ENCODE assay signal across 8 mouse cellular contexts in genomic region chr19:53284268-53285208, GRCm38 (mm10). TPM values are rescaled to one million over a fixed set of nuclear protein-coding genes. Genes with fewer than 3 reads are reported as not detected.
DNase-seq lines count a peak whose midpoint lies in the region; ATAC-seq lines count a peak whose summit lies in the region.

No protein-coding gene starts in this region.

- 43% methylated on average over 20 of the region's 20 CpGs for WGBS in intestine, embryonic 16.5 days

- H3K9ac ChIP-seq in intestine, embryonic 16.5 days (ENCODE audit: low read depth, low read length), result no peak overlapping the region

- H3K9me3 ChIP-seq in intestine, embryonic 16.5 days (ENCODE audit: control insufficient read depth, low read length), result no peaks in the 10 kb centered on the region

- H3K4me2 ChIP-seq in intestine, embryonic 16.5 days (ENCODE audit: low read depth, low read length), result no peak overlapping the region

- H3K4me1 ChIP-seq in intestine, embryonic 16.5 days (ENCODE audit: control insufficient read depth, insufficient read depth, low read length), result 0 out of 2 replicates have a peak, but pooled peaks cover 3% of the 10 kb centered on the region

- H3K27me3 ChIP-seq in intestine, embryonic 16.5 days (replicated peaks; ENCODE audit: control insufficient read depth, insufficient read depth, low read length), result no peaks in the 10 kb centered on the region

- no peak for DNase-seq in frontal cortex, postnatal 25 days (ENCODE audit: low spot score in 2 of 2)
- peak; percentile 58 for DNase-seq in R1 (ENCODE audit: low read depth, low spot score)
- peak; percentile 96 for DNase-seq in heart, adult 11 months
- DNase-seq in ovary, postnatal 14 days (ENCODE audit: low spot score), result no peak
- DNase-seq in right cerebral cortex, postnatal 4 days, result no peak

- no peaks in the 10 kb centered on the region for H3K36me3 ChIP-seq in intestine, embryonic 16.5 days (ENCODE audit: control insufficient read depth, insufficient read depth, low read length)

- no peak overlapping the region for H3K4me3 ChIP-seq in intestine, embryonic 16.5 days (ENCODE audit: low read length)

- peak; percentile 23; the same call in 1 of the 2 replicates for ATAC-seq in frontal cortex, adult (ENCODE audit: low TSS enrichment)
- peak; percentile 34 for ATAC-seq in intestine, embryonic 16.5 days
- ATAC-seq in megakaryocyte-erythroid progenitor cell, adult 5-6 weeks (replicated peaks; ENCODE audit: low FRiP score, low TSS enrichment, poor library complexity, severe bottlenecking), result peak; percentile 51

- H3K27ac ChIP-seq in intestine, embryonic 16.5 days (ENCODE audit: low read length), result no peak overlapping the region

RNA-seq across cellular contexts. Expression of gene Mxi1, which starts 25.8 kb away (rescaled TPM):
- 10.3 and 12.9 TPM in 2 replicates for polyA plus RNA-seq in intestine, embryonic 16.5 days (2015; fragmentation: Nextera tagmentation; extraction: Ambion mirVana)
- total RNA-seq in megakaryocyte-erythroid progenitor cell, adult 5-6 weeks (2014; fragmentation: Nextera tagmentation), result 21.1 and 25.3 TPM in 2 replicates
- 82.7 and 86.4 TPM in 2 replicates for total RNA-seq in megakaryocyte-erythroid progenitor cell, adult 5-6 weeks (2017)

Comparison
In these comparisons a context has a peak if more than half of its experiments do, and no peak if none do; other contexts are left out.
1. DNase-seq: peak in R1 (single experiment) and heart, adult 11 months (single experiment); none in frontal cortex, postnatal 25 days (0 of 2), ovary, postnatal 14 days (single experiment) and right cerebral cortex, postnatal 4 days (single experiment).
2. Peak in every context shown above with its lines, with median percentiles within 50 percentile points of each other: ATAC-seq.